Mouse (Mus musculus) embryonic fibroblast, embryonic 13.5 days (primary cell): ENCODE measurements at regions not wholly inside any gene's neighbourhood (a gene's known extent, or its start where the extent isn't known, plus 50 kb on each side); places are given as distances from the start of the nearest gene placed in this dataset.

Source experiments
- H3K27ac ChIP-seq: 2 replicates; pipeline ENCODE4 v1.5.1; 2012; ENCODE audit warnings: low read length, control low read depth, inconsistent platforms; ENCODE audit not compliant: insufficient read depth
- H3K4me1 ChIP-seq: 2 replicates; pipeline ENCODE4 v1.6.1; 2011; ENCODE audit warnings: low read length; ENCODE audit not compliant: control insufficient read depth, insufficient read depth
- H3K4me3 ChIP-seq: 2 replicates; pipeline ENCODE4 v1.5.1; 2011; ENCODE audit warnings: mild to moderate bottlenecking, control low read depth, low read length; ENCODE audit not compliant: insufficient read depth
- CTCF ChIP-seq: IDR thresholded peaks from 2 replicates; pipeline ENCODE4 v1.5.1; 2011; ENCODE audit warnings: mild to moderate bottlenecking, control low read depth, low read length, moderate library complexity, borderline replicate concordance; ENCODE audit not compliant: insufficient read depth
- POLR2A ChIP-seq: IDR thresholded peaks from 2 replicates; pipeline ENCODE4 v1.6.1; 2011; ENCODE audit warnings: low read depth, mild to moderate bottlenecking, control low read depth, low read length, moderate library complexity

DNA sequence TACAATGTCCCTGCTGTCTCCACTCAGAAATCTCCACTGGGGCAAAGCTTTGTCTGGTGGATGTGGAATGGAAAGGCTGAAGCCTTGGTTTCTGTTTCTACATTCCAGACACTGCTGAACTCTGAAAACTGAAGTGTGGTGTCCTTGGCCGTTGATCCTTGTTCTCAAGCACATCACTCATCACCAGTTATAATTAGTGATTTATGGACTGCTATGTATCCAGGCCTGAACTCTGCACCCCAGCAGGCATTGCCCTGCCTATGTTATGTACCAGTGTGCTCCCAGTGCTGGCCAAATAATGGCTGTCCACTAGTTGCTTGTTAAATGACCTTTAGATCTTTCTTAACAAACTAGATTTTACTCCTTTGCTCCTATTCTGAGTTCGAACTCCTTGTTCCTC, 75.6 kb upstream of the Ntf3 start:
- no peak overlapping the region for H3K4me3 ChIP-seq
- no peaks in the 10 kb centered on the region for H3K4me1 ChIP-seq
- TF ChIP-seq POLR2A (no peak), CTCF (no peak)
- no peak overlapping the region for H3K27ac ChIP-seq

DNA sequence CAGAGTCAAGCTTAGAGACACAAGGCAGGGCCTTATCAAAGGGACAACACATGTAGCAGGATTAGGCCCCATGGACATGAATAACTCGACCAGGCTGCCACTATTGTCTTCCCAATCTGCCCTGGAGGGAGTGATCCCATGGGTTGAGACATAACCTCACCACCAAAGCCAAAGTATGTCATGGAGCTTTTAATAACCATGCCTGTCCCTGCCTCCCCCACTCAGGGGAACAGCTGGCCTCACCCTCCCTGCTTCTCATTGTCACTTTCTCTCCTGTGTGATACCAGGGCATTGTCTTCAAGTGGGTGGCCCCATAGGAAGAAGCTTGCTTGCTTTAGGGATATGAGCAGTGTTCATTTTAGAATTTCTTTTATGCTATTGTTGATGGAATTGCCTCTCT, 73.5 kb upstream of the Ntf3 start:
- no peaks in the 10 kb centered on the region for H3K4me1 ChIP-seq
- no peak overlapping the region for H3K27ac ChIP-seq
- H3K4me3 ChIP-seq = no peak overlapping the region
- TF ChIP-seq POLR2A = no peak
- no peak for TF ChIP-seq CTCF
